Mouse (Mus musculus) B cell, adult 2 months (primary cell): ENCODE measurements around the gene Lrrc32.

Experiments
- DNase-seq, 2 experiments: peaks; one replicate each; pipeline ENCODE4 v3.0.0; 2022

The Lrrc32 gene

DNA sequence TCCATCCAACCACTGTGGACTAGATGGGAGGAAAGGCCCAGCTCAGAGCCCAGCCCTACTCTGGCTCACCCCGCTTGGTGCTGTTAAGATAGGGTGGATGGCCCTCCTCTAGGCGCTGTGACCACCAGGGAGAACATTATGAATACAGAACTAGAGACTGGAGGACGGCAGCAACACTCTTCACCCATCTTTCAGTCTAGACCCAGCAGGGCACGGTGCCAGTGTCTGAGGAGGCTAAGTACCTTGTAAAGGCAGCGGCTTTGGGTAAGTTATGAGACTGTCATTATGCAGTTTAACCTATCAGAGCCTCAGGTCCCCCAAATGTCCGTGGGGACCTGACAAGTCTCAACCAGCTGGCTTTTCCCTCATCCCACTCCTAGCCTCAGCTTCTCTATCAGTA, at the start of gene Lrrc32:
TSS of gene Lrrc32 (plus strand) at position 153 of the 400 bp plus-strand sequence.
- DNase-seq: peak; percentile 50 to 54

DNA sequence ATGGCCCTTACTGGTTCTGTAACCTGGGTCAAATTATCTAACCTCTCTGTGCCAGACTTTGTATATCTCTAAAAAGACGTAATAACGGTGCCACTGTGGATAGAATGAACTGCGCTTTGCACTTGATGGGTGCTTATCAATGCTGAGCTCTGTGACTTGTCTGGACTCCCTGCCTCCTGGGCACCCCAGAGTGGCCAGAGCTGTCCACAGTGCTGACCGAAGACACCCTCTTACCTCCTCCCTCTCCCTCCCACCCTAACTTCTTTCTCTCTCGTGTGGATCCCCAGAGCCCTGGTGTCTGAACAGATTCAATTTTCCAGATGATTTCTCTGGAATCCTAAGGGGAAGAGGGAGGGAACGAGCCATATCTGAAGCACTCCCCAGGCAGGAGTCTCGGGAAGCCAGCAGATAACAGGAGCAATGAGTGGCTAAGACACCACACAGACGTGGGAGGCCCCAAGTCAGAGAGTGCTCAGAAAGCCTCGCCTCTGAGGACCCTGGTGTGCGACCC, 49.1 kb upstream of the Lrrc32 start, which contains the start of gene Gucy2d:
TSS of gene Gucy2d (plus strand) at position 461 of the 511 bp plus-strand sequence.
- no peak for DNase-seq

DNA sequence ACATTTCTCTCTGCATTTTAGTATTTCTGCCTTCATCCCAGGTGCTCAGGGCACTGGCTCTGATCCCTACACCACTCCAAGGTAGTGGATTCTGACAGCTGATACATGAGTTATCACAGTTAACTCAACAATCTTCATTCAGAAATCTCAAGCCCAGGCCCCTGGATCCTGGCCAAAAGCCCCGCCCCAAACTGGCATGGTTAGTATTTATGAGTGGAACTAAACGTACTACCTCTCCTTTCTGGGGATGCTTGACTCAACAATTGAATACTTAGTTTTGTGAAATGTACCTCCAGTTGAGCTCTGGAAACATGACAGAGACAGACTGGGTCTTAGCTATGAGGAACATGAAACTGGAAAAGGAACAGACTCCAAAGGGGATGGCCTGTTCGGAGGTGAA, 42.2 kb upstream of the Lrrc32 start:
- no peak for DNase-seq

GRCm38 (mm10) chr7:98447585-98448308, 41.3 kb upstream of the Lrrc32 start:
- peak; percentile 28 to 46 for DNase-seq

- DNase-seq: no peak
These were observed 40.8 kb upstream of the Lrrc32 start for GRCm38 (mm10) chr7:98448309-98448630.

DNA sequence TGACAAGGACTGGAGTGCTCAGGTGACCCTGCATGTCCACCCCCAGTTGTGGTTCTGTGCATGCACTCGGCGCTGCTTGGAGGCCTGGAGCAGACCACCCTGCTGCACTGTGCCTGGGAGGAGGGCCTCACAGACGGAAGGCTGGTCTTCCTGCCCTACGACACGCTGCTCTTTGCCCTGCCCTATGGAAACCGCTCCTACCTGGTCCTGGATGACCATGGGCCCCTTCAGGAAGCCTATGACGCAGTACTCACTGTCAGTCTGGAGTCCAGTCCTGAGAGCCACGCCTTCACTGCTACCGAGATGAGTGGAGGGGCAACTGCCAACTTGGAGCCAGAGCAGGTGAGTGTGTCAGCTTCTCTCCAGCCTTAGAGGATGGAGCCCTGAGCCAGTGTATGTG, 39.4 kb upstream of the Lrrc32 start:
- DNase-seq: no peak

DNA sequence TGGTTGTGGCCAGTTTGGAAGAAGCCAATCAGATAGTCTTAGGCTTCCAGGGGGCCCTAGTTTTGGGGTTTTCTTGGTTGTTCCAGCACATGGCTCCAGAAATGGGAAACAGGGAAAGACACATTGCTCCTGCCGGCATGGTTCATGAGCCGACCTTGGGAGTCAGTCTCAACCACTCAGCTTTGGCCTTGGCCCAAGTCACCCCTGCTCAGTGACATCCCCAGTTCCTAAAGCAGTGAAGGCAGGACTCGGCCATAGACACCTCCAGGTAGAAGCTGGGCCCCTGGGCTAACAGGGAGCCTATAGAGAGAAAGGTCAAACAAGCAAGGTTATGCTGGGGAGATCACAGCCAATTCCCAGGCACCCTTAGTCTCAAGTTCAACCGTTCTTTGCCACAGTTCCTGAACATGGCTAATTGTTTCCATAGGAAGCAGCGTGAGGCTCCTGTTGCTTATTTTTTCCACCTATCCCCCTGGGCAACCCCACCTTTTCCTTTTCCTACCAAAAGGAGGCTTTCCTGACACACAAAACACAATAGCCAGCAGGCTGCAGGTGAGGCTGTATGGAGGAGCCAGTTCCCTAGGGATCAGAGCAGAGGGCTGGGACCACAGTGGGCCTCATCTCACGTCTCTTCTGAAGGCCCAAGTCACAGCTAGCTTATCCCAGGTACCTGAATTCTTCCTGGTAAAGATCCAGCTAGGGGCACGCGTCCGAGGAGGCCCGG, 34.5 kb upstream of the Lrrc32 start:
- DNase-seq: no peak

- DNase-seq: no peak
These were observed 28.8 kb upstream of the Lrrc32 start for GRCm38 (mm10) chr7:98460319-98460718.

DNA sequence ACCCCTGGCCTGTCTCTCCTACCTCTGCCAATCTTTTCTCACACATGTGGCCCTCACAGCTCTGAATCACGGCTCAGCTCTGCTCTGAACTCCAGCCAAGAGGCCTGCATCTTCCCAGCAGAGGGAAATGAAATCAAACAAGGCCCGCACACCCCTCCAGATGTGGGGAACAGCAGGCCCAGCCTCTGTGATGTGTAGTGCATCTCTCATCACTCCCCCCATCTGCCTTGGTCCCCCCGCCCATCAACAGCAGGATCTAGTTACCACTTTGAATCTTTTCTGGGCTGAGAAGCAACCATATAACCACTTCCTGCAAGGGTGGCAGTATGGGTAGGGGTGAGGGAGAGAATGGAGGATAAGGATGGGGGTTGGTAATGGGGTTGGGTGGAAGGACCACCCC, 20.0 kb upstream of the Lrrc32 start:
- no peak for DNase-seq

GRCm38 (mm10) chr7:98472529-98472928, 16.6 kb upstream of the Lrrc32 start:
- DNase-seq: no peak

- DNase-seq: no peak
These were observed 14.5 kb upstream of the Lrrc32 start for GRCm38 (mm10) chr7:98474558-98474957.

- DNase-seq: no peak
These were observed 11.9 kb upstream of the Lrrc32 start for GRCm38 (mm10) chr7:98477153-98477552.

- DNase-seq: no peak
These were observed 8.6 kb upstream of the Lrrc32 start for GRCm38 (mm10) chr7:98480481-98480880.

- DNase-seq: peak; percentile 84 to 86
These were observed 7.9 kb upstream of the Lrrc32 start for GRCm38 (mm10) chr7:98481066-98481734.

- DNase-seq: no peak
These were observed 7.2 kb upstream of the Lrrc32 start for GRCm38 (mm10) chr7:98481861-98482260.

DNA sequence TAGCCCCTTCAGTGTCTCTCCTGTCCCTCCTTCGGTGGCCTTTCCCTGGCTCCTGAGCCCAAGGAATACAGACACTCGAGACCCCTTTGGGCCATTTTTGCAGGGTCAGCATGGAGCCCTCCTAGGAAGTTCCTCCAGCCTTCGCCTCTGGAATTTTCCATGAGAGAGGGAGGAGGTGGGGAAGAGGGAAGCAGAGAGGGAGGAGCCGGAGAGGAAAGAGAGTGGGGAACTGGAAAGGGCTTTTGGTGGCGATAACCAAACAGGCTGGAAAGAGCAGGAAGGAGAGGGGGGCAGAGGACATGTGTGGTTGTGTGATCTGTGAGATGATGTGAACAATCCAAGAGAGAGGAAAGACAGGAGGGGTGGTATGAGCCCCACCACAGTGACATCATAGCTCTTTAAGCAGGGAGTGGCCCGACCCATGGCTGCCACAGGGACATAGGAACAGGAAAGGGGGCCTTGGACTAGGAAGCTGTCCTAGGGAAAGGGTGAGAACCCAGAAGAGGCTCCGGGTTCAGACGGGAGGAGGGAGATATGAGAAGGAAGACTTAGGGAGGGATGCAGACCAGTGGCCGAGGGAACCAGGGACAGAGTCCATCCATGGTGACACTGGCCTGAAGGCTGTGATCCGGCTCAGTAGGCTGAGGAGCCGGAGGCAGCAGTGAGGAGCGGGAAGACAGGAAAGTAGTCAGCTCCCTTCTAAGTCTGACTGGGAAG, 6.4 kb upstream of the Lrrc32 start:
- DNase-seq: no peak

GRCm38 (mm10) chr7:98483268-98483607, 5.8 kb upstream of the Lrrc32 start:
- DNase-seq: no peak

DNA sequence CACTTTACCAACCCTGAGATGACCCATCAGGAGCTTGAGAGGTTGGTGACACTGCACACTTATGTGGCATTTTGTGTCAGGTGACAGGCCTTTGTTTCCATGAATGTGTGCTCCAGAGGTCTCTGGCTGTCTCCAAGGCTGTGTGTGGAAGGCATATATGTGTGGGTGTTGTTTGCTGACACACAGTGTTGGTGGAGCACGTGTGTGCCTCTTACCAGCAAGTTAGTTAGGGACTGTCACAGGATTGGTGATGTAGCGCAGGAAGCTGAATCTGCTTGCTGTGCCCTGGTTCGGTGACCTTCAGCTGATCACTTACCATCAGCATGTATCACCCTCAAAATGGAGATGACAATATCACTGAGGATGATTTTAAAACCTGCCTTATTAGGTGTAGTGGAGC, 4.2 kb upstream of the Lrrc32 start:
- DNase-seq: no peak

- DNase-seq: no peak
These were observed 3.6 kb upstream of the Lrrc32 start for GRCm38 (mm10) chr7:98485508-98485907.

- DNase-seq: peak; percentile 77 to 79
These were observed 2.6 kb upstream of the Lrrc32 start for GRCm38 (mm10) chr7:98486471-98486917.

GRCm38 (mm10) chr7:98487202-98487980, 1.7 kb upstream of the Lrrc32 start:
- peak; percentile 54 for DNase-seq
